Mouse (Mus musculus): ENCODE measurements around the gene Uts2b. TPM values are rescaled to one million over a fixed set of nuclear protein-coding genes. Genes with fewer than 3 reads are reported as not detected.
"Not testable (repeated sequence)": the region's sequence is repeated elsewhere in the genome, so short reads cannot be mapped to it uniquely, and the experiment has no call there.

Gene Uts2b
- polyA plus RNA-seq, 1 experiment from 2014 or later: 12.4 TPM

DNA sequence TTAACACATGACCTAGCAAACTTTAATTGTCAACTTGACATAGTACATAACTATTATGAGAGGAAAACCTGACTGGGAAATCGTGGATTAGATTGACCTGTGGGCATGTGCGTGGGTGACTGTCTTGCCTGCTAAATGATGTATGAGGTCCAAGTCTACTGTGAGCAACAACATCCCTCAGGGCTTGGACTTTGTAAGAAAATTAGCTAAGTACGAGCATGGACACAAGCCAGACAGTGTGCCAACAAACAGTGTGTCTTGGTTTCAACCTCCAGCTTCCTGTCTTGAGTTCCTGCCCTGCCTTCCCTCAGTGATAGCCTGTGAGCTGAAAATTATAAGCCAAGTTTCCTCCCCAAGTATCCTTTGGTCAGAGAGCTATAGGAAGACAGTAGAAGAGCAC lies 22.5 kb downstream of the Uts2b start:
- ATAC-seq (ENCODE audit: low FRiP score): no peak
- no peaks in the 10 kb centered on the region for H3K9me3 ChIP-seq (ENCODE audit: control insufficient read depth, low read length)
- 83% methylated on average over 3 of the region's 3 CpGs for WGBS
- no peak overlapping the region for H3K4me2 ChIP-seq (replicated peaks)
- H3K36me3 ChIP-seq (replicated peaks; ENCODE audit: control insufficient read depth, insufficient read depth): no peaks in the 10 kb centered on the region
- no peak overlapping the region for H3K9ac ChIP-seq
- H3K4me1 ChIP-seq (replicated peaks; ENCODE audit: control insufficient read depth, insufficient read depth, low read length): no peaks in the 10 kb centered on the region
- DNase-seq (ENCODE audit: low spot score): no peak
- H3K4me3 ChIP-seq (replicated peaks; ENCODE audit: low read length): no peak overlapping the region
- H3K27me3 ChIP-seq (ENCODE audit: control insufficient read depth, insufficient read depth, low read length): no peaks in the 10 kb centered on the region
- no peak overlapping the region for H3K27ac ChIP-seq

DNA sequence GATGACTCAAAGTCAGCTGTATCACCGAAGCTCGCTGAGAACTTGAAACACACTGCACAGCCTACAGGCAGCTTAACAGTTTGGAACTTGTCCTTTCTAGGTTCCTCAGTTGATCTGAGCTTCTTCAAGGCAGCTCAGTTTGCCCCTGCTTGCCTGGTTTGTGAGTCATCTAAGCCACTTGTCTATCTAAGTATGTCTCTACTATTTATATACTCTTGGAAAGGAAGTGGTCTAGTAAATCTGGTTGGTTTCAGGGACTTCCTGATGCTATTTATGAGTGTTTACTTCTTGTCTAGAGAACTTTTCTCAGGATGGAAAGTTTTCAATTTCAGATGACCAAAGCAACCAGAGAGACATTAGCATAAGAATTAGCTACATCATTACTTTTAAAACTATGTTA lies 43.6 kb downstream of the Uts2b start:
- no peak overlapping the region for H3K9ac ChIP-seq
- ATAC-seq (ENCODE audit: low FRiP score): no peak

DNA sequence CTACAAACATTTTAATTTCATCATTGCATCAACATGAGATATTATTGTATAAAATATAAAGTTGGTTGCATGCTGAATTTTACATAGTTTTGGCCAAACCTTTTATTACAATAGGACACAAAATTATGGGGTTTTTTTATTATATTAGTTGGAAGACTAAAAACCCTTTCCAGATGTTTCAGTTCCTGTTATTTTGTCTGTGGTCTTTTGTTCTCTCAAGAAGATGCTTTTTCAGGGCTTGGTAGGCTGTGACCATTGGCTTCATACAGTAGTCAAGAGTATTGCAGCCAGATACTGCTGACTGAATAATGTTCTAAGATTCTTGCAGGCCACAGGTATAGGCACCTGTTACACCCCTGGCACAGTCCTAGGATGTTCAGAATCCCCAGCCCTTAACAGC lies 48.0 kb downstream of the Uts2b start:
- Histone ChIP-seq H3K4me1 (replicated peaks; ENCODE audit: control insufficient read depth, insufficient read depth, low read length) (no peaks in the 10 kb centered on the region), H3K4me3 (replicated peaks; ENCODE audit: low read length) (no peak overlapping the region), H3K27me3 (ENCODE audit: control insufficient read depth, insufficient read depth, low read length) (no peaks in the 10 kb centered on the region), H3K9ac (no peak overlapping the region), H3K27ac (no peak overlapping the region), H3K4me2 (replicated peaks) (no peak overlapping the region), H3K36me3 (replicated peaks; ENCODE audit: control insufficient read depth, insufficient read depth) (no peaks in the 10 kb centered on the region), H3K9me3 (ENCODE audit: control insufficient read depth, low read length) (no peaks in the 10 kb centered on the region)
- no peak for ATAC-seq (ENCODE audit: low FRiP score)
- no peak for DNase-seq (ENCODE audit: low spot score)

More for the DNA sequence above, 43.6 kb downstream of the Uts2b start:
- Histone ChIP-seq H3K27ac (no peak overlapping the region), H3K4me1 (replicated peaks; ENCODE audit: control insufficient read depth, insufficient read depth, low read length) (no peaks in the 10 kb centered on the region), H3K4me3 (replicated peaks; ENCODE audit: low read length) (no peak overlapping the region), H3K27me3 (ENCODE audit: control insufficient read depth, insufficient read depth, low read length) (no peaks in the 10 kb centered on the region), H3K36me3 (replicated peaks; ENCODE audit: control insufficient read depth, insufficient read depth) (no peaks in the 10 kb centered on the region), H3K4me2 (replicated peaks) (no peak overlapping the region), H3K9me3 (ENCODE audit: control insufficient read depth, low read length) (no peaks in the 10 kb centered on the region)
- no peak for DNase-seq (ENCODE audit: low spot score)
- 95% methylated on average over 2 of the region's 2 CpGs for WGBS

DNA sequence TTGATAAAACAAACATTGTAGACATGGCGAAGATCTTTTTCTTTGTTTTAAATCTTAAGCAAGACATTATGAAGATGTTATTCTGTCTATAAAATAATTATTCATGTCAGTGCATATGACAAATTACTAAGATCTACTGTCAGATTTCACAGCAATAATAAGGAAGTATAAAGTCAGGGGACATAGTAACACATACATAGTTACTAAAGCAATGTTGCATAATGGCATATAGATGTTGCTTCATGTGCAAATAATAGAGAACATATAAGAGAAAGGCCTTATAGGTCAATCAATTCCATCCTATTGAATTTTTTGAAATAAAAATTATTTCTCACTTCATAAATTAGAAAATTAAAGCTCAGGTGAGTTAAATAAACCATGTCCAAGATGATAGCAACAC lies 50.9 kb downstream of the Uts2b start:
- DNase-seq (ENCODE audit: low spot score) (no peak), ATAC-seq (ENCODE audit: low FRiP score) (no peak)
- no peaks in the 10 kb centered on the region for H3K4me1 ChIP-seq (replicated peaks; ENCODE audit: control insufficient read depth, insufficient read depth, low read length)
- no peak overlapping the region for H3K4me3 ChIP-seq (replicated peaks; ENCODE audit: low read length)
- 90% methylated on average over 1 of the region's 1 CpGs for WGBS
- no peaks in the 10 kb centered on the region for H3K36me3 ChIP-seq (replicated peaks; ENCODE audit: control insufficient read depth, insufficient read depth)
- no peak overlapping the region for H3K4me2 ChIP-seq (replicated peaks)
- H3K27ac ChIP-seq: no peak overlapping the region
- no peak overlapping the region for H3K9ac ChIP-seq
- H3K27me3 ChIP-seq (ENCODE audit: control insufficient read depth, insufficient read depth, low read length): no peaks in the 10 kb centered on the region
- no peaks in the 10 kb centered on the region for H3K9me3 ChIP-seq (ENCODE audit: control insufficient read depth, low read length)

DNA sequence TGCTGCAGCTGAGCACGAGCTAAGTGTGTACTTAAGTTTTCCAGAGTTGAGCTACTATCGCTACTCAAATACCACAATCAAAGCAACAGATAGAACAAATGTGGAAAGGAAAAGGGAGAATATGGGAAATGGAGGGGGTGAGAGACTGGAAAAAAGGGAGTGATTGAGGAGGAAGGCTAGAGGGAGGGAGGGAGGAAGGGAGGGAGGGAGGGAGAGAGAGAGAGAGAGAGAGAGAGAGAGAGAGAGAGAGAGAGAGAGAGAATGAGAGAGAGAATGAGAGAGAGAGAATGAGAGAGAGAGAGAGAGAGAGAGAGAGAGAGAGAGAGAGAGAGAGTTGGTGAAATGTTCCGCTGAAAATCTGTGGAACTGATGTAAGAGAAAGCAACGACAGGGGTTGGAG lies 62.9 kb downstream of the Uts2b start, which contains the start of gene Ostn:
Ostn (plus strand) TSS at position 301 of the 400 bp plus-strand sequence.
- 79% methylated on average over 4 of the region's 4 CpGs for WGBS
- H3K9ac ChIP-seq; H3K4me1 ChIP-seq (replicated peaks; ENCODE audit: control insufficient read depth, insufficient read depth, low read length): not testable (repeated sequence)

More for the DNA sequence above, 62.9 kb downstream of the Uts2b start, which contains the start of gene Ostn:
- H3K36me3 ChIP-seq (replicated peaks; ENCODE audit: control insufficient read depth, insufficient read depth); H3K9me3 ChIP-seq (ENCODE audit: control insufficient read depth, low read length); H3K27me3 ChIP-seq (ENCODE audit: control insufficient read depth, insufficient read depth, low read length); H3K27ac ChIP-seq; H3K4me2 ChIP-seq (replicated peaks); DNase-seq (ENCODE audit: low spot score); ATAC-seq (ENCODE audit: low FRiP score); H3K4me3 ChIP-seq (replicated peaks; ENCODE audit: low read length): not testable (repeated sequence)

Other genes starting within 250 kb of the Uts2b start
- not detected in 2 replicates for gene Ostn, start 62.8 kb downstream of the Uts2b start, polyA plus RNA-seq (2014; fragmentation: Nextera tagmentation; extraction: Ambion mirVana)
- 64.5 and 71.9 TPM in 2 replicates for gene Ccdc50, start 18.6 kb upstream of the Uts2b start, polyA plus RNA-seq (2014; fragmentation: Nextera tagmentation; extraction: Ambion mirVana)